Mouse (Mus musculus) brain, embryonic 18.5 days (tissue): Measurements from ENCODE around the gene Slamf1.

Experiments
- DNase-seq: peaks from one replicate; pipeline ENCODE4 v3.0.0-alpha.2; 2012; ENCODE audit warnings: low read depth, low spot score

Slamf1 gene

GRCm38 (mm10) chr1:171766898-171767297 lies at the start of gene Slamf1:
Gene Slamf1, plus strand, starts transcription at chr1:171767127.
- no peak for DNase-seq

DNA sequence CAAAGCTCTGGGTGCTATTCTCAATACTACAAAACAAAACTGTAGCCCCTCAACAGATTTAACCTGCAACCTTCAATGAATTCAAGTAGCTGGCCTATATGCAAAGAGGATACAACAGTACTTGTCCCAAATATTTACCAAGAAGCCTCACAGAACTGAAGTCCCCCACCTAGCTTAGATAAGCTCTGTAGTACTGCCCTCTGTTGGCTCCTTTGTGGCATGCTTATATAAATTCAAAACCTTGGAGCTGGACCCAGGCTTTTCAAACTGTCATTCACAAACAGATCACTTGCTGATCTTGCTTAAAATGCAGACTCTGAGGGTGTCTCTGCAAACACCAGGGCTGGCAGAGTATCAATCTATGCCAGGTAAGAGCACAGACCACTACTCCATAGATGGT lies 35.7 kb upstream of the Slamf1 start:
- no peak for DNase-seq

DNA sequence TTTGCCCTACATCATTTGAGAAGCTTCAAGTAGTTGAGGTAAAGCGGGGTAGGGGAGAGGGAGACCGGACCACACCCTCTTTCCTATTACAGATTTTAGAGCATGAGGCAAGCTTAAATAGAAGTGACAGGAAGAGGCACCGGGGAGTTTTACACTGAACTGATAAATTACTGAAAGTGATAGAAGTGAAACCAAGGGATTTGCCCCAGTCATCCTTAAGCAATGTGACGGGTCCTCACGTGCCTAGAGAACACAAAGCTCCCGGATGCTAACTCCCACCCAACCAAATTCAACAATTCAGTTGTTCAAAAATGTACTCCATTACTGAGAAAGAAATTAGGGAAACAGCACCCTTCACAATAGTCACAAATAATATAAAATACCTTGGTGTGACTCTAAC lies 32.0 kb upstream of the Slamf1 start:
- DNase-seq, result no peak

DNA sequence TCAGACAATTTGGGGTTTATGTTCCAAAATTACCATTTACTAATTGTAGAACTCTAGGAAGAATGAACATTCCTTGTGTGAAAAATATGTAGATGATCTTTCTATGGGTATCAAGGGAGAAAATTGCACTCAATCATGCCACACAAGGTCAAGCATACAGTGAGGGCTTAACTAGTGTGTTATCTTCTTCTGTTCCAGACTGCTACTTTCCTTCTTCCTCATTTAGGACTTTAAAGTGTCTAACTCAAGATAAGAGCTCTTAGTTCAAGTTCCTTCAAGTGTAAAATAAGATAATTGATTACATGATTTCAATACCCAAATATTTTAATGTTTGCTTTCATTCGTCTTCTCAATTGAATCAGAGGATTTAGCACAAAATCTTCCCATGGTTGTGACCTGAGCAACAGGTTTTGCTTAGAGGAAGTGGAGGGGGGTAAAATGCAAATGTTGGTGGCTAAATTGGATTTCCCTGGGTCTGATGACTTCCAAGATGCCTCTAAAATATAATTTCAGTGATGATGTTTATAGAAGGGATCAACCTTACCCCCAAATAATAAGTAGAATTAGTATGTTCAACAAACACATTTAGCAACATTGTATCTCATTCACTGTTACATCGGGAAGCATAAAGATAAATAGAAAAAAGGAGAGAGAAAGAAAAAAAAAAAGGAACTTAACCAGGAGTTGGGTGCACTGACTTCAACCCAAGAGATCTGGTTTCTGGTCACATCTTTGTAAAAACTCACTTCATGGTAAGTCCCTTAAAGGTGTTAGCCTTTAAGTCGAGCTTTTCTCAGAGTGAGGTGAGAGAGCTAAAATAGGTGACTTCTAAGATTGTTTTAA lies 18.6 kb upstream of the Slamf1 start:
- DNase-seq, result no peak

GRCm38 (mm10) chr1:171761853-171762448 lies 5.0 kb upstream of the Slamf1 start:
- no peak for DNase-seq

- DNase-seq, result no peak
Measured at GRCm38 (mm10) chr1:171770996-171771395, 4.1 kb downstream of the Slamf1 start.

DNA sequence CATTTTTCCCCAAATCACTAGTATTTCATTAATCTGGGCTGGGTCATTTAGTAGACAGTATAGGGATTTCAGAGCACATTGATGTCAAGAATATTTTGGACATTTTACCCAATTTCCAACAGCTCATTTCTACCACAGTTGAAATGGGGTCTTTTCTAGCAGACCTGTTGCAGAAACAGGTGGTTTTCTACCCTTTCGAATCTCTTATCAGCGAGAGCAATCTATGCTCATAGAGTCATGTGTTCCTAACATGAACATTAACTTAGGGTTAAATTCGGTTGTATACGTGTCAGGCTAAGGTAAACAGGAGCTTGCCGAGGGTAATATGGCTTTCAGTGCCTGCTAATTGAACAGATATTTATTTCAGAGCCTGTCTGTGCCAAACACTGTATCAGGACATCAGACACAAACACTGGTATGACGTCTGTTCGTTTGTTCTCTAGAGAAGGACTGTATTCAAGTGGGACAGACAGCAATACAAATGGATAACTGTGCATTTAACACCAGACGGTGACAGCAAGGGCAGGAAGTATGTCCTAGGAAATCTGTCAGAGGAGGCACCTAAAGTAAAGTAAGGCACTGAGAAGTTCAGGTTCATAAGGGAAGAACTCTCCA lies 5.3 kb downstream of the Slamf1 start:
- DNase-seq, result no peak

DNA sequence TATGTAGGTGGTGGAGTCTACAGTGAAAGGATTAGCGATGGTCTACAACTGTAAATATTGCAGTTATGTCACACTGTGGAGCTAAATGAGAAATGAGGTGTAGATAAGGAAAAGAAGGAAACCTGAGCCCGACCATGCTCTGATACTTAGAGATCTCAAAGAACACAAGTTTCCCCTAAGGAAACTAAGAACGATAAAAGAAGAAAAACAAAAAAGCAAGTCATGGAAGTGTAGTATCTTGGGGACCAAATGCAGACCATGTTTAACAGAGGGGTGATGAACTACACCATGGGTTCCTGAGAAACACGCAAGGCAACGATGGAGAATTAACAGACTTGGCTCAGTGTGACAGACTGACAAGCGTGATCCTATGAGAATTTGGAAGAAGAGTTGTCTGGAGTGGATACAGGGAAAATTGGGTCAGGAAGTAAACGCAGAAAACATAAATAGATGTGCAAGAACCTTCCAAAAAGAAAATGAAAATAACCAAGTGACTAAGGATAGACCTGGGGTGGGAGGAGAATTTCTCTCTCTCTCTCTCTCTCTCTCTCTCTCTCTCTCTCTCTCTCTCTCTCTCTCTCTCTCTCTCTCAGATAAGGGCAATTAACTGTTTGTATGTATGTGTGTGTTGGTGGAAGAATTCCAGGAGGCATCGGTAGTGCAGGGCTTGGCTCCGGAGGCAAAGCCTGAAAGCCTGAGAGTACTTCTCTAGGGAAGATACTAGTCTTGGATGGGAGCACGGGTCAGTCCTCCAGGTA lies 6.5 kb downstream of the Slamf1 start:
- no peak for DNase-seq

- no peak for DNase-seq
Measured at GRCm38 (mm10) chr1:171774266-171774665, 7.3 kb downstream of the Slamf1 start.

DNA sequence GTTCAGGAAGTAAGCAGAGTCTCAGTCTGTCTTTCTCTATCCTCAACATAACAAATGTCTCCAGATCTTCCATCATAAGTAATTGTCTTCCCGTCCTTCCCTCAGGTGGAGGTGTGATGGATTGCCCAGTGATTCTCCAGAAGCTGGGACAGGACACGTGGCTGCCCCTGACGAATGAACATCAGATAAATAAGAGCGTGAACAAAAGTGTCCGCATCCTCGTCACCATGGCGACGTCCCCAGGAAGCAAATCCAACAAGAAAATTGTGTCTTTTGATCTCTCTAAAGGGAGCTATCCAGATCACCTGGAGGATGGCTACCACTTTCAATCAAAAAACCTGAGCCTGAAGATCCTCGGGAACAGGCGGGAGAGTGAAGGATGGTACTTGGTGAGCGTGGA lies 7.8 kb downstream of the Slamf1 start:
- DNase-seq, result no peak

DNA sequence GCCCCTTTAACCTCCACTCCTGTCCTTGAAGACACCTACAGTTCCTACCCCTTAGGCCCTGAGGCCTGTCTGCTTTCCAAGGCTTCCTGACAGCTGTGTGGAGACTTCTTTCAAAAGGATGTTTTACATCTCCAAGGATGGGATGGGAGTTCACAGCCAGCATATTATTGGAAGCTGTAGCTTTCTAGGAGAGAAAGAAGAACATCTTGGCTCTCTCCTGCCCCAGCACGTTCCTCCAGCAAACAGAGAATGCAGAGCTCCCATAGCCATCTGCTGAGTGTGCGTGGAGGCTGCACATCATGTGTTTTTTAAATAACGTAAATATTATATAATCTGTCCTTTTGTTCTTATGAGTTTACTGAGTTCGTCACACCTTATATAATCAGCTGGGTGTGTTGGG lies 8.9 kb downstream of the Slamf1 start:
- no peak for DNase-seq

DNA sequence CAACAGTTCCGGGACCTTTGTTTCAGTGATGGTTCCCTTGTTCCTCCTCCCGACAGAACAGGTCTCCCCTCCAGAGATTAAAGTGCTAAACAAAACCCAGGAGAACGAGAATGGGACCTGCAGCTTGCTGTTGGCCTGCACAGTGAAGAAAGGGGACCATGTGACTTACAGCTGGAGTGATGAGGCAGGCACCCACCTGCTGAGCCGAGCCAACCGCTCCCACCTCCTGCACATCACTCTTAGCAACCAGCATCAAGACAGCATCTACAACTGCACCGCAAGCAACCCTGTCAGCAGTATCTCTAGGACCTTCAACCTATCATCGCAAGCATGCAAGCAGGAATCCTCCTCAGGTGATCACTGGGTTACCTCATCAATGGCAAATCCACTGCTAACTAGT lies 10.1 kb downstream of the Slamf1 start:
- no peak for DNase-seq

GRCm38 (mm10) chr1:171782287-171782915 lies 15.5 kb downstream of the Slamf1 start:
- no peak for DNase-seq

GRCm38 (mm10) chr1:171785871-171786270 lies 18.9 kb downstream of the Slamf1 start:
- no peak for DNase-seq

GRCm38 (mm10) chr1:171787281-171788015 lies 20.5 kb downstream of the Slamf1 start:
- no peak for DNase-seq

DNA sequence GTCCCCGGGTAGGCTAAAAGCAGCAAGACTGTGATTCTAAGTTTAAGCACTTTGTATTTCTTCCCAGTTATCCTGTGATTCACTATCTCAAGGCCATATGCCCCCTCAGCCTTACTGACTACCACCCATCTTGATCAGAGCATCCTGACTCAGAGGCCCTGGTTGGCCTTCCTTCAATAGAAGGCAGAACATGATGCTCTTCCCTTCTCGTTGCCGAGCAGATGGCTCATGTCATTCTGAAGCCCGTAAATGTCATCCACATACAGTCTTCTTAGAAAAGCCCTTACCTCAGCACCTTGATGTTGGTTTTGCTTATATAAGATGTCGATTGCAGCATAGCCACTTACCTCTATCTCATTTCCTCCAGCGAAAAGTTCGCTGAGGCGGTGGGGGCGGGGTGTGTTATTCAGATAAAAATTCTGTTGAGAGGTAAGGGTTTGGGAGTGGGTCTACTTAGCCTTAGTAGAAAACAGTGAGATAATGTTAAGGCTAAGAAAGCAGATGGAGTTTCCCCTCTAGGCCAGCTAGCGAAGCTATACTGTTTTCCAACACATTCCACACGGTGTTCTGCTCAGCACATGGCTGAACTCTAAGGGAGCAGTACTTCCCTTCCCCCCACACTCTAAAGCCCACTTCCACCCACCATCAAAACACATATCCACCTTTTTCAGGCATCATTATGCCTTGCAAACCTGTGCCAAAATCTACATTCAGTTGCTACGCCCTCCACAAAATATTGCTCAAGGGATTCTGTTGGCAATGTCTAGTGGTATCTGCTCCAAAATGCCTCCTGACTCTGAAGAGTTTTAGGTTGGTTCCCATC lies 21.7 kb downstream of the Slamf1 start:
- no peak for DNase-seq

DNA sequence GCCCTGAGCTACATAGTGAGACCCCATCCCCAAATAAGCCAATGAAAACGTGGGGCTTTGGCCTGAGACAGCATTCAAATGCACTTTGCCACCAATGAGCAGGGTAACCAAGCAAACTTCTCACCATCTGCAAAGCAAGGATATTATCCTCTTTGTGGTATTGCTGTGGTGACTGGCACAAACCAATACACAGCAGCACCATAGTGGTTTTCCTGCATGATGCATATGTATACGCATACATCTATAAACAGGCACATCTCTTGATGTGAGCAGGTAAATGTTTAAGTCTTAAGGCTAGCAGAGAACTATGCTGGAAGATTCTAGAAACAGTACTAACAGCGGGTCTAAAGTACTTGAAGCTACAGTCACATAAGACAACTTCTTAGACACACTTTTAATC lies 22.5 kb downstream of the Slamf1 start:
- DNase-seq, result no peak

GRCm38 (mm10) chr1:171791491-171791890 lies 24.6 kb downstream of the Slamf1 start:
- no peak for DNase-seq

- no peak for DNase-seq
Measured at GRCm38 (mm10) chr1:171796185-171796584, 29.3 kb downstream of the Slamf1 start.

DNA sequence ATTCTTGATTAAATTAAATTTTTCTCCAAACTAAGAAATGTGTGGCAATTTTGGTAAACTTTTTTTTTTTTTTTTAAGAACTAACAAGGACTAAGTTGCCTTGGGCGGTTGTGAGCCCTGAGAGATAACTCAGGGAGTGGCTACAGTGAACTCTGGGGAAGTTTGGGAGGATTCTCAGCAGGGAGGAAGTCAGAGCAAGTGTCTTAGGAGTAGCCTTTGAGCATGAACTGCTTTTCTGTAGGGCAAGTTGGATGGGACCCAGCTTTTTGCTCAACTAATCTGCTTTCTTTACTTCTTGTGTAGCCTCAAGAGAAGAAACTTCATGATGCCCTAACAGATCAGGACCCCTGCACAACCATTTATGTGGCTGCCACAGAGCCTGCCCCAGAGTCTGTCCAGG lies 30.9 kb downstream of the Slamf1 start:
- DNase-seq, result no peak
